Mouse (Mus musculus) C2C12 (cell line): ENCODE results near the gene Gimap5.

Experiments used
- CEBPB ChIP-seq: IDR thresholded peaks from one replicate; pipeline ENCODE4 v1.6.1; 2011; ENCODE audit warnings: low read depth, mild to moderate bottlenecking, control low read depth, moderate library complexity
- CTCF ChIP-seq: IDR thresholded peaks from one replicate; pipeline ENCODE4 v1.5.1; 2011; ENCODE audit not compliant: control insufficient read depth, insufficient read depth, insufficient read length
- FOSL1 ChIP-seq: IDR thresholded peaks from one replicate; pipeline ENCODE4 v1.8.0; 2011; ENCODE audit warnings: mild to moderate bottlenecking, low read length; ENCODE audit not compliant: poor library complexity, insufficient read depth, severe bottlenecking

- TF ChIP-seq CEBPB, result no peak
- TF ChIP-seq CTCF, result no peak
- no peak for TF ChIP-seq FOSL1
Observed at GRCm38 (mm10) chr6:48768933-48769332, 22.9 kb downstream of the Gimap5 start.
